ENCODE assay signal across 8 mouse cellular contexts in the genomic region with DNA sequence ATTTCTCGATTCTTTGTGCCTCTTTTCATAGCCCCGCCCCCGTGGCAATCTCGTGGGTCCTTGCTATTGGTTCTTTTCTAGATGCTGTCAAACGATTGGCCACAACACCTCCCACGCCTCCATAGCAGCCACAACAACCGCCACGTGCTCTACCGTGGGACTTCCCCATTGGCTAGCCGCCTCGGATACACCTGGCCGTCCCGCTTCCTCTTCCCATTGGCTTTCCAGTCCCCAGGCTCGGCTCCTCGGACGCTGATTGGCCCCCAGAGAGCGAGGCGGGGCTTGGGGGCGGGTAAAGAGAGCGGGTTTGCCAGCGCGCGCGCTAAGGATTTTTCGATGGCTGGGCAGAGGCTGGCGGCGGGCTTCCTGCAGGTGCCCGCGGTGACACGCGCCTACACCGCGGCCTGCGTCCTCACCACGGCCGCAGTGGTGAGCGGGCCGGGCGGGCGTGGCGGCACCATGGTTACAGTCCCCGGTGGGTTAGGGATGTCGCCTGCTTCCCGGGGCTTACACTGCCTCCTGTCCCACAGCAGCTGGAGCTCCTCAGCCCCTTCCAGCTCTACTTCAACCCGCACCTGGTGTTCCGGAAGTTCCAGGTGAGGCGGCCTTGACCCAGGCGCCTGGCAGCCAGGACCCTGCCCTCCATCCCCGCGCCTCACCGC. TPM values are rescaled to one million over a fixed set of nuclear protein-coding genes. Genes with fewer than 3 reads are reported as not detected.
DNase-seq lines count a peak whose midpoint lies in the region; ATAC-seq and TF ChIP-seq lines count a peak whose summit lies in the region.

Gene Derl3, plus strand, starts transcription at position 325 of the 662 bp plus-strand sequence.

- TF ChIP-seq CTCF in forebrain, postnatal 0 days (IDR thresholded peaks at IDR 0.05; ENCODE audit: low read depth), result no peak

- ATAC-seq in forebrain, postnatal 0 days, result peak; percentile 100
- peak; percentile 99 for ATAC-seq in neural tube, embryonic 15.5 days (ENCODE audit: low FRiP score)

- intact Hi-C loops in heart, postnatal 36 days (cut with DNase I), result no loop called here

- no peaks in the 10 kb centered on the region for H3K27me3 ChIP-seq in forebrain, postnatal 0 days (ENCODE audit: insufficient read depth, low read length)
- H3K27me3 ChIP-seq in neural tube, embryonic 15.5 days (replicated peaks), result no peaks in the 10 kb centered on the region

- H3K27ac ChIP-seq in forebrain, postnatal 0 days (ENCODE audit: low read depth, low read length), result peak within 1 kb of the TSS; percentile 62; the same call in 1 of the 2 replicates
- H3K27ac ChIP-seq in neural tube, embryonic 15.5 days (replicated peaks), result peak within 1 kb of the TSS; percentile 72; the same call in 1 of the 2 replicates

- peak within 1 kb of the TSS; percentile 51 for H3K9ac ChIP-seq in forebrain, postnatal 0 days
- H3K9ac ChIP-seq in neural tube, embryonic 15.5 days (replicated peaks), result peak within 1 kb of the TSS; percentile 44

- H3K4me1 ChIP-seq in forebrain, postnatal 0 days (ENCODE audit: insufficient read depth), result peaks cover 5% of the 10 kb centered on the region; the same call in 1 of the 2 replicates
- peaks cover 12% of the 10 kb centered on the region for H3K4me1 ChIP-seq in neural tube, embryonic 15.5 days

- peak within 1 kb of the TSS; percentile 40 for H3K4me3 ChIP-seq in forebrain, postnatal 0 days (ENCODE audit: low read depth, low read length)
- H3K4me3 ChIP-seq in neural tube, embryonic 15.5 days (replicated peaks), result peak within 1 kb of the TSS; percentile 46

- DNase-seq in ES-CJ7 (ENCODE audit: low read depth, low spot score), result peak; percentile 99
- peak; percentile 94 to 98 for DNase-seq in cerebellum, adult 18-20 months
- DNase-seq in forebrain, postnatal 0 days, result peak; percentile 98
- DNase-seq in heart, postnatal 36 days, result peak; percentile 81
- peak; percentile 96 to 98 for DNase-seq in layer of hippocampus, adult 18-20 months (ENCODE audit: low spot score in 2 of 2)
- DNase-seq in lung, adult 18-20 months, result peak; percentile 96
- DNase-seq in testis, postnatal 10 days (ENCODE audit: low spot score), result peak; percentile 95

- WGBS in forebrain, postnatal 0 days, result 2% methylated on average over 51 of the region's 51 CpGs
- WGBS in neural tube, embryonic 15.5 days, result 1% methylated on average over 50 of the region's 51 CpGs

- H3K36me3 ChIP-seq in forebrain, postnatal 0 days (ENCODE audit: insufficient read depth), result peaks cover 32% of the 10 kb centered on the region
- H3K36me3 ChIP-seq in neural tube, embryonic 15.5 days, result peaks cover 40% of the 10 kb centered on the region

- H3K4me2 ChIP-seq in forebrain, postnatal 0 days (ENCODE audit: low read depth), result peak within 1 kb of the TSS; percentile 87
- peak within 1 kb of the TSS; percentile 96 for H3K4me2 ChIP-seq in neural tube, embryonic 15.5 days

- no peaks in the 10 kb centered on the region for H3K9me3 ChIP-seq in forebrain, postnatal 0 days (ENCODE audit: low read length)
- H3K9me3 ChIP-seq in neural tube, embryonic 15.5 days (replicated peaks), result no peaks in the 10 kb centered on the region

RNA-seq across cellular contexts. Expression of gene Derl3, which starts in this region (rescaled TPM):
- 2.1 and 4.7 TPM in 2 replicates for total RNA-seq in forebrain, postnatal 0 days (2014; rRNA removed)
- polyA plus RNA-seq in forebrain, postnatal 0 days (2015; fragmentation: Nextera tagmentation; extraction: Ambion mirVana), result 1.4 and 1.7 TPM in 2 replicates
- total RNA-seq in heart, postnatal 36 days (2021), result under 1 TPM; 0.61 to 0.68 TPM
- 1 to 10 TPM; 4.8 to 5.4 TPM for total RNA-seq in layer of hippocampus, adult 18-20 months (2021)
- 1.2 and 1.9 TPM in 2 replicates for polyA plus RNA-seq in neural tube, embryonic 15.5 days (2015; fragmentation: Nextera tagmentation; extraction: Ambion mirVana)

Comparison
In these comparisons a context has a peak if more than half of its experiments do, and no peak if none do; other contexts are left out.
1. Peak in every context shown above with its lines: DNase-seq, ATAC-seq, H3K4me3 ChIP-seq and H3K27ac ChIP-seq.
2. Peak in DNase-seq in heart, postnatal 36 days; RNA of the gene not detected or under 1 TPM.